Mouse (Mus musculus): Measurements from ENCODE around the gene Atp2b4. TPM values are rescaled to one million over a fixed set of nuclear protein-coding genes. Genes with fewer than 3 reads are reported as not detected.

Gene Atp2b4
- total and polyA plus RNA-seq, 3 experiments = 18.8 to 21.1 TPM; not detected in 1

GRCm38 (mm10) chr1:133689897-133690296 is 110.9 kb downstream of the Atp2b4 start, which contains the start of gene Lax1:
Gene Lax1 (minus strand): TSS chr1:133690108.
- H3K4me3 ChIP-seq (ENCODE audit: control insufficient read depth in 1 of 2, insufficient read depth in 1 of 2, low read depth in 2 of 2, low read length in 2 of 2) = no peak within 1 kb of the TSS
- DNase-seq (ENCODE audit: low read depth, low spot score) = no peak
- H3K27me3 ChIP-seq (ENCODE audit: control insufficient read depth in 1 of 2, insufficient read depth in 2 of 2, low read length in 2 of 2) = peaks cover 0 to 5% of the 10 kb centered on the region in 2 experiments; a peak in 2 of 4 replicates
- H3K9me3 ChIP-seq (replicated peaks; ENCODE audit: insufficient read depth, low read length) = no peaks in the 10 kb centered on the region
- H3K27ac ChIP-seq (ENCODE audit: control insufficient read depth, low read depth, low read length) = no peak within 1 kb of the TSS
- H3K36me3 ChIP-seq (ENCODE audit: control insufficient read depth in 1 of 2, insufficient read depth in 2 of 2, low read length in 2 of 2) = no peaks in the 10 kb centered on the region
- no peak for TF ChIP-seq MXI1 (IDR thresholded peaks at IDR 0.05; ENCODE audit: low read depth, low read length)
- TF ChIP-seq ELF1 (IDR thresholded peaks at IDR 0.05; ENCODE audit: low read depth, low read length) = no peak
- no peak for TF ChIP-seq BHLHE40 (IDR thresholded peaks at IDR 0.05; ENCODE audit: borderline replicate concordance, low read depth, low read length)
- TF ChIP-seq MEF2A (IDR thresholded peaks at IDR 0.05; ENCODE audit: extremely low read depth, insufficient replicate concordance, low read depth, low read length, poor library complexity, severe bottlenecking) = no peak
- TF ChIP-seq ETS1 (IDR thresholded peaks at IDR 0.05; ENCODE audit: low read depth, low read length) = no peak
- TF ChIP-seq MYB (IDR thresholded peaks at IDR 0.05; ENCODE audit: low read depth, low read length) = no peak
- TF ChIP-seq POLR2AphosphoS2 (IDR thresholded peaks at IDR 0.05; ENCODE audit: low read length) = no peak
- TF ChIP-seq E2F4 (IDR thresholded peaks at IDR 0.05; ENCODE audit: borderline replicate concordance, low read depth, low read length) = no peak
- no peak for TF ChIP-seq TAL1 (IDR thresholded peaks at IDR 0.05; ENCODE audit: low read length)
- no peak for TF ChIP-seq TBP (IDR thresholded peaks at IDR 0.05; ENCODE audit: low read depth, low read length)
- TF ChIP-seq CHD2 (IDR thresholded peaks at IDR 0.05; ENCODE audit: low read length) = no peak
- TF ChIP-seq USF2 (IDR thresholded peaks at IDR 0.05; ENCODE audit: borderline replicate concordance in 1 of 2, insufficient read depth in 1 of 2, low read depth in 1 of 2, low read length in 2 of 2) = no peak
- TF ChIP-seq EP300 (IDR thresholded peaks at IDR 0.05; ENCODE audit: low read depth in 1 of 2, low read length in 2 of 2) = no peak
- TF ChIP-seq MAZ (IDR thresholded peaks at IDR 0.05; ENCODE audit: low read depth, low read length) = no peak
- no peak for TF ChIP-seq ZMIZ1 (IDR thresholded peaks at IDR 0.05; ENCODE audit: low read depth, low read length)
- TF ChIP-seq ZKSCAN1 (IDR thresholded peaks at IDR 0.05; ENCODE audit: low read depth, low read length) = no peak
- TF ChIP-seq MAX (IDR thresholded peaks at IDR 0.05; ENCODE audit: low read length) = no peak
- TF ChIP-seq MYC (IDR thresholded peaks at IDR 0.05; ENCODE audit: low read depth, low read length) = no peak
- TF ChIP-seq CTCF (IDR thresholded peaks at IDR 0.05 in 2 of 3, conservative IDR thresholded peaks at IDR 0.05 in 1 of 3; ENCODE audit: control insufficient read depth in 1 of 3, insufficient read depth in 1 of 3, low read depth in 2 of 3, low read length in 3 of 3, poor library complexity in 1 of 3, severe bottlenecking in 1 of 3) = no peak
- no peak for TF ChIP-seq SIN3A (IDR thresholded peaks at IDR 0.05; ENCODE audit: low read length)
- H3K4me1 ChIP-seq (ENCODE audit: control insufficient read depth in 1 of 2, insufficient read depth in 2 of 2, low read length in 2 of 2) = no peaks in the 10 kb centered on the region
- no peak within 1 kb of the TSS for H3K9ac ChIP-seq (ENCODE audit: control insufficient read depth, low read depth, low read length, poor library complexity, severe bottlenecking)
- H3K79me2 ChIP-seq (ENCODE audit: control insufficient read depth, insufficient read depth, low read length, poor library complexity) = no peaks in the 10 kb centered on the region

GRCm38 (mm10) chr1:133688301-133688700 is 112.5 kb downstream of the Atp2b4 start:
- H3K27me3 ChIP-seq (ENCODE audit: control insufficient read depth in 1 of 2, insufficient read depth in 2 of 2, low read length in 2 of 2) = peaks cover 0 to 5% of the 10 kb centered on the region in 2 experiments; a peak in 2 of 4 replicates
- no peaks in the 10 kb centered on the region for H3K4me1 ChIP-seq (ENCODE audit: control insufficient read depth in 1 of 2, insufficient read depth in 2 of 2, low read length in 2 of 2)
- no peak for DNase-seq (ENCODE audit: low read depth, low spot score)
- TF ChIP-seq GATA1 (IDR thresholded peaks at IDR 0.05; ENCODE audit: low read depth, low read length) = no peak
- no peak for TF ChIP-seq CHD1 (IDR thresholded peaks at IDR 0.05; ENCODE audit: low read depth, low read length)
- TF ChIP-seq ETS1 (IDR thresholded peaks at IDR 0.05; ENCODE audit: low read depth, low read length) = no peak
- TF ChIP-seq NRF1 (IDR thresholded peaks at IDR 0.05; ENCODE audit: insufficient read depth, low read depth, low read length, poor library complexity, severe bottlenecking) = no peak
- TF ChIP-seq ELF1 (IDR thresholded peaks at IDR 0.05; ENCODE audit: low read depth, low read length) = no peak
- TF ChIP-seq MEF2A (IDR thresholded peaks at IDR 0.05; ENCODE audit: extremely low read depth, insufficient replicate concordance, low read depth, low read length, poor library complexity, severe bottlenecking) = no peak
- no peak for TF ChIP-seq UBTF (IDR thresholded peaks at IDR 0.05; ENCODE audit: borderline replicate concordance, insufficient read depth, low read depth, low read length)
- no peak for TF ChIP-seq POLR2A (IDR thresholded peaks at IDR 0.05; ENCODE audit: control insufficient read depth in 1 of 2, insufficient read depth in 1 of 2, low read depth in 1 of 2, low read length in 2 of 2, poor library complexity in 1 of 2)
- TF ChIP-seq TCF12 (IDR thresholded peaks at IDR 0.05; ENCODE audit: low read depth, low read length) = no peak
- TF ChIP-seq BHLHE40 (IDR thresholded peaks at IDR 0.05; ENCODE audit: borderline replicate concordance, low read depth, low read length) = no peak
- no peak for TF ChIP-seq JUND (IDR thresholded peaks at IDR 0.05; ENCODE audit: low read depth, low read length)
- TF ChIP-seq EP300 (IDR thresholded peaks at IDR 0.05; ENCODE audit: low read depth in 1 of 2, low read length in 2 of 2) = no peak
- TF ChIP-seq MAFK (IDR thresholded peaks at IDR 0.05; ENCODE audit: borderline replicate concordance, low read depth, low read length) = no peak
- no peak for TF ChIP-seq POLR2AphosphoS5 (IDR thresholded peaks at IDR 0.05; ENCODE audit: borderline replicate concordance, low read depth, low read length)
- TF ChIP-seq ZC3H11A (IDR thresholded peaks at IDR 0.05; ENCODE audit: low read depth, low read length) = no peak
- no peak for TF ChIP-seq RAD21 (IDR thresholded peaks at IDR 0.05; ENCODE audit: low read depth, low read length)
- H3K79me2 ChIP-seq (ENCODE audit: control insufficient read depth, insufficient read depth, low read length, poor library complexity) = no peaks in the 10 kb centered on the region
- no peak overlapping the region for H3K4me3 ChIP-seq (ENCODE audit: control insufficient read depth in 1 of 2, insufficient read depth in 1 of 2, low read depth in 2 of 2, low read length in 2 of 2)
- no peaks in the 10 kb centered on the region for H3K36me3 ChIP-seq (ENCODE audit: control insufficient read depth in 1 of 2, insufficient read depth in 2 of 2, low read length in 2 of 2)
- H3K9ac ChIP-seq (ENCODE audit: control insufficient read depth, low read depth, low read length, poor library complexity, severe bottlenecking) = no peak overlapping the region
- H3K27ac ChIP-seq (ENCODE audit: control insufficient read depth, low read depth, low read length) = no peak overlapping the region
- no peaks in the 10 kb centered on the region for H3K9me3 ChIP-seq (replicated peaks; ENCODE audit: insufficient read depth, low read length)

Measured in MEL (cell line).